Mouse (Mus musculus): ENCODE results near the gene Aacs.

DNA sequence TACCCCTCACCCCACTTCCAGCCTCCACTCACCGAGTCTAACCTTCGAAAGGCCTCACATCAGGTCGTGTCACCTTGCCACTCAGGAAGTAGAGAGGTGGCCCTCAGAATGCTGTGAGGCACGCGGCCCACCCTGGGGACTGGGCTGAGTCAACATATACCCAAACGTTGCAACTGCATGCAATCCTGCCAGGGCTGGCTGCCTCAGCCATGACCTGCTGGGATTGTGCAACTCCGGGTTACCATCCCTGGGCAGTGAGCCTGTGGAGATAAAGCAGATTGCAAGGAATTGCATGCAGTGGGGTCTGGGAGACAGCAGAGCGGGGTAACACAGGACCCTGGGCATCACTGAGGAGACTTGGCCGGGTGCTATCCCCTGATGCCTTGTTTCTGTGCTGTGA is 23.0 kb upstream of the Aacs start:
- no peak for TF ChIP-seq CTCF (IDR thresholded peaks at IDR 0.05 in 2 of 3, conservative IDR thresholded peaks at IDR 0.05 in 1 of 3; ENCODE audit: control insufficient read depth in 1 of 3, insufficient read depth in 1 of 3, low read depth in 2 of 3, low read length in 3 of 3, poor library complexity in 1 of 3, severe bottlenecking in 1 of 3)
- TF ChIP-seq EP300 (IDR thresholded peaks at IDR 0.05; ENCODE audit: low read depth in 1 of 2, low read length in 2 of 2), result no peak
- no peak for TF ChIP-seq POLR2A (IDR thresholded peaks at IDR 0.05; ENCODE audit: control insufficient read depth in 1 of 2, insufficient read depth in 1 of 2, low read depth in 1 of 2, low read length in 2 of 2, poor library complexity in 1 of 2)
- TF ChIP-seq GATA1 (IDR thresholded peaks at IDR 0.05; ENCODE audit: low read depth, low read length), result no peak
- TF ChIP-seq POLR2AphosphoS2 (IDR thresholded peaks at IDR 0.05; ENCODE audit: low read length), result no peak
- no peak for TF ChIP-seq MEF2A (IDR thresholded peaks at IDR 0.05; ENCODE audit: extremely low read depth, insufficient replicate concordance, low read depth, low read length, poor library complexity, severe bottlenecking)
- no peak for TF ChIP-seq ZC3H11A (IDR thresholded peaks at IDR 0.05; ENCODE audit: low read depth, low read length)
- no peak for TF ChIP-seq USF1 (IDR thresholded peaks at IDR 0.05; ENCODE audit: low read depth, low read length)
- TF ChIP-seq NRF1 (IDR thresholded peaks at IDR 0.05; ENCODE audit: insufficient read depth, low read depth, low read length, poor library complexity, severe bottlenecking), result no peak
